Mouse (Mus musculus) lung, postnatal 0 days (tissue): ENCODE results near the gene Proser2.

Experiments used
- CTCF ChIP-seq: IDR thresholded peaks from 2 replicates; pipeline ENCODE4 v1.5.1; 2016; ENCODE audit warnings: antibody characterized with exemption, mild to moderate bottlenecking
- EP300 ChIP-seq: IDR thresholded peaks from 2 replicates; pipeline ENCODE4 v1.6.1; 2016; ENCODE audit warnings: antibody characterized with exemption, mild to moderate bottlenecking, control low read depth

DNA sequence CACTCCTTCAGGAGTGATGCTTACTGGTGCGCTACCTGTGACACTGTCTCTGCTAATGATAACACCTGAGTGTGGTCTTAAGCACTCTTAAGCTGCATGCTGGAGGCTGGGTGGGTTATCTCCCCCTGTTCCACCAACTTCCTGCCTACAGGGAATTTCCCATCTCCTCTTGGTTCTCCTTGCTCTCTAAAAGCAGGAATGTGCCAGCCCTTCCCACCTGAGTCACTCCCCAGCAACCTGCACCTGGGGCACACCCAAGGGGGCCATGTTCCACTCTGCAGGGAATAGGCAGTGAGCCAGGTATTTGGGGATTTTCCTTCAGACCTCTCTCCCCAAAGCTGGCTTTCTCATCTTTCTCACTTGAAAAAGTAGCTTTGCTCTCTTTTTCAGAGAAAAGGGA, 50.0 kb downstream of the Proser2 start:
- TF ChIP-seq CTCF (no peak), EP300 (0 out of 2 replicates have a peak, but pooled peaks have one; percentile 16)
